Mouse (Mus musculus): ENCODE measurements at regions not wholly inside any gene's neighbourhood (a gene's known extent, or its start where the extent isn't known, plus 50 kb on each side); places are given as distances from the start of the nearest gene placed in this dataset.

DNA sequence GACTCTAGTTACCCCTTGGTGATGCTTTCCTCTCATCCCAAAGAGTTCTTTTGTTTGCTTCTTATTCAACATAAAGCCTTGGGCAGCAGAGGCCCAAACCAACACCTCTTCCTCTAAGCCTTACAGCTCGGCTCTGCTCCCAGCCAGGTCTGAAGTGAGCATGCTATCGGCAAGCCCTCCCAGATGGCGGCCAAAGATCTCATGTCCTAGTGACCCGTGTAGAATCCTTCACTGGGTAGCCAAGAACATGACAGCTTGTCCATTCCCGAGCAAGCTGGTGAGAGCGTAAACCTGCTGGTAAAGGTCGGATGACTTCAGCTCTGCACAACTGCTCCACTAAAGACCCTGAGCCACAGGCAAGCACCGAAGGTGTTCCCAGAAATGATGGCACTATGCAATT, 568.4 kb downstream of the Tmem132b start:
- TF ChIP-seq CTCF (IDR thresholded peaks at IDR 0.05; ENCODE audit: low read depth, low read length) (no peak), POLR2AphosphoS5 (IDR thresholded peaks at IDR 0.05; ENCODE audit: insufficient replicate concordance, low read depth, low read length) (no peak)
